ENCODE assay signal across 28 mouse cellular contexts in the genomic region with DNA sequence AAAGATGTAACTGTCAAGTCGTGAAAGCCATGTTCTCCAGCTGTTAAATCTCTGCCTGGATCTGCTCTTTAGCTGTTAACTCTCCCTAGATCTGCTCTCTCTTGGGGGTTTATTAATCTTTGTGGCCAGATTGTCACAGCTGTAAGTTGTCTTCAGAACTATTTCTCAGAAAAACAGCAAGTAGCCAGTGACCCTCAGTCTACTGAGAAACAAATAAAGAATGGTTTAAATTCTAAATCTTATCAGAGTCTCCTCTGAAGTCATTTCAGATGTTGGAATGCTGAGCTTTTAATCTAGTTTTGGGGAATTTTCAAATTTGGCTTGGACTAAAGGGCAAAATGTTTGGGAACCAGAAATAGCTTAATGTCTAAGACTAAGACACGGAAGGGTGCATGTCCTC.
DNase-seq lines count a peak whose midpoint lies in the region; ATAC-seq and TF ChIP-seq lines count a peak whose summit lies in the region.
"Had no signal": no experiment of that assay in that cellular context is flagged by ENCODE, and none has a peak within 500 bp of the region (broad histone marks: within the 10 kb centered on the region; RNA-seq: fewer than 3 reads in every experiment).

No protein-coding gene starts in this region.

- no peak overlapping the region for H3K4me3 ChIP-seq in heart, adult 2 months
- no peak overlapping the region for H3K4me3 ChIP-seq in lung, embryonic 15.5 days
- no peak overlapping the region for H3K4me3 ChIP-seq in lung, adult 2 months (replicated peaks; ENCODE audit: extremely low read depth, low read depth, low read length)
- H3K4me3 ChIP-seq in kidney, postnatal 0 days (replicated peaks; ENCODE audit: low read depth, low read length): no peak overlapping the region
- H3K4me3 ChIP-seq: erythroblast, embryonic 14.5 days; gastrocnemius, adult 2 months; hindbrain, embryonic 12.5 days; intestine, embryonic 15.5 days; liver, embryonic 13.5 days had no signal

- H3K36me3 ChIP-seq in heart, adult 2 months (ENCODE audit: control insufficient read depth, insufficient read depth, low read length): peaks cover 12% of the 10 kb centered on the region
- no peaks in the 10 kb centered on the region for H3K36me3 ChIP-seq in lung, embryonic 15.5 days
- H3K36me3 ChIP-seq in kidney, postnatal 0 days (ENCODE audit: insufficient read depth, low read length): no peaks in the 10 kb centered on the region
- H3K36me3 ChIP-seq: G1E; hindbrain, embryonic 12.5 days; intestine, embryonic 15.5 days; liver, embryonic 13.5 days had no signal

- TF ChIP-seq EP300 in heart, adult 2 months (IDR thresholded peaks at IDR 0.05; ENCODE audit: insufficient read depth, low read depth, low read length): no peak

- DNase-seq in heart, adult 2 months: no peak
- no peak for DNase-seq in heart, postnatal 36 days
- DNase-seq in kidney, adult 9 months: peak; percentile 36
- no peak for DNase-seq in kidney, adult 11 months
- no peak for DNase-seq in lung, adult 2 months
- DNase-seq in kidney, postnatal 0 days (ENCODE audit: low spot score): peak; percentile 92
- DNase-seq: adrenal gland, adult 8-10 months; cerebellum, adult 2 months; cerebellum, postnatal 14 days; gastrocnemius, adult 2 months; gastrocnemius, postnatal 36 days; layer of hippocampus, postnatal 36 days; left cerebral cortex, postnatal 4 days; liver, embryonic 13.5 days; lung, postnatal 14 days; right cerebral cortex, adult 18-20 months; spleen, adult 18-20 months; thymus, adult 2 months; thymus, postnatal 4 days had no signal

- no peak overlapping the region for H3K9ac ChIP-seq in heart, adult 2 months (ENCODE audit: low read depth, low read length)
- no peak overlapping the region for H3K9ac ChIP-seq in lung, embryonic 15.5 days
- H3K9ac ChIP-seq in kidney, postnatal 0 days (ENCODE audit: low read depth, low read length): no peak overlapping the region
- H3K9ac ChIP-seq: hindbrain, embryonic 12.5 days; intestine, embryonic 15.5 days; liver, embryonic 13.5 days had no signal

- peak; percentile 46; the same call in 1 of the 2 replicates for ATAC-seq in lung, embryonic 15.5 days (ENCODE audit: borderline replicate concordance, extremely low read depth, low FRiP score, low TSS enrichment)
- no peak; the same call in 1 of the 2 replicates for ATAC-seq in kidney, postnatal 0 days (replicated peaks; ENCODE audit: low FRiP score, low read depth)
- ATAC-seq: forebrain, embryonic 16.5 days; hindbrain, postnatal 0 days; intestine, embryonic 15.5 days; midbrain, embryonic 16.5 days had no signal

- WGBS in heart, adult 2 months: 47% methylated on average over 2 of the region's 2 CpGs
- WGBS in lung, embryonic 15.5 days: 43% methylated on average over 2 of the region's 2 CpGs
- 57% methylated on average over 2 of the region's 2 CpGs for WGBS in lung, adult 2 months
- WGBS in kidney, postnatal 0 days: 41% methylated on average over 2 of the region's 2 CpGs

- TF ChIP-seq CTCF in heart, adult 2 months (IDR thresholded peaks at IDR 0.05): no peak
- TF ChIP-seq CTCF in lung, adult 2 months (IDR thresholded peaks at IDR 0.05; ENCODE audit: insufficient read depth, low read length): no peak
- TF ChIP-seq CTCF in kidney, postnatal 0 days (IDR thresholded peaks at IDR 0.05; ENCODE audit: low read depth): no peak

- H3K27ac ChIP-seq in heart, adult 2 months: peak overlapping the region; percentile 23
- no peak overlapping the region for H3K27ac ChIP-seq in lung, embryonic 15.5 days
- no peak overlapping the region; the same call in 1 of the 2 replicates for H3K27ac ChIP-seq in kidney, postnatal 0 days
- H3K27ac ChIP-seq: gastrocnemius, adult 2 months; hindbrain, embryonic 12.5 days; hindbrain, postnatal 0 days; intestine, embryonic 15.5 days; liver, embryonic 13.5 days had no signal

- peaks cover 4% of the 10 kb centered on the region; the same call in 1 of the 2 replicates for H3K4me1 ChIP-seq in heart, adult 2 months (ENCODE audit: control insufficient read depth, insufficient read depth, low read length)
- 0 out of 2 replicates have a peak, but pooled peaks cover 3% of the 10 kb centered on the region for H3K4me1 ChIP-seq in lung, embryonic 15.5 days
- 0 out of 2 replicates have a peak, but pooled peaks cover 2% of the 10 kb centered on the region for H3K4me1 ChIP-seq in lung, adult 2 months (ENCODE audit: control insufficient read depth, insufficient read depth, low read length)
- no peaks in the 10 kb centered on the region for H3K4me1 ChIP-seq in kidney, postnatal 0 days (replicated peaks; ENCODE audit: insufficient read depth, low read length)
- H3K4me1 ChIP-seq: hindbrain, embryonic 12.5 days; liver, embryonic 13.5 days had no signal

- H3K27me3 ChIP-seq in heart, adult 2 months (ENCODE audit: control insufficient read depth, insufficient read depth, low read length): no peaks in the 10 kb centered on the region
- no peaks in the 10 kb centered on the region for H3K27me3 ChIP-seq in lung, embryonic 15.5 days
- H3K27me3 ChIP-seq in kidney, postnatal 0 days (ENCODE audit: insufficient read depth, low read length): no peaks in the 10 kb centered on the region
- H3K27me3 ChIP-seq: hindbrain, embryonic 12.5 days; intestine, embryonic 15.5 days; liver, embryonic 13.5 days had no signal

- H3K9me3 ChIP-seq in lung, embryonic 15.5 days: no peaks in the 10 kb centered on the region
- H3K9me3 ChIP-seq in kidney, postnatal 0 days (replicated peaks; ENCODE audit: low read length): no peaks in the 10 kb centered on the region
- H3K9me3 ChIP-seq: hindbrain, embryonic 12.5 days; intestine, embryonic 15.5 days; liver, embryonic 13.5 days had no signal

- 0 out of 2 replicates have a peak, but pooled peaks cover 1% of the 10 kb centered on the region for H3K79me2 ChIP-seq in heart, adult 2 months (replicated peaks; ENCODE audit: control insufficient read depth, insufficient read depth, low read length)

- intact Hi-C loops in heart, adult 2 months (cut with DNase I): no loop called here
- intact Hi-C loops in heart, postnatal 36 days (cut with DNase I): loop anchor here (5.0 kb wide), 1 partner anchor 101 kb away; no protein-coding TSS in a partner anchor

- no peak for TF ChIP-seq POLR2A in heart, adult 2 months (IDR thresholded peaks at IDR 0.05; ENCODE audit: insufficient read depth, low read depth, low read length)
- no peak for TF ChIP-seq POLR2A in lung, adult 2 months (IDR thresholded peaks at IDR 0.05; ENCODE audit: borderline replicate concordance, extremely low read depth, low read depth, low read length)

- H3K4me2 ChIP-seq in lung, embryonic 15.5 days: no peak overlapping the region
- no peak overlapping the region for H3K4me2 ChIP-seq in kidney, postnatal 0 days (ENCODE audit: low read length)
- H3K4me2 ChIP-seq: hindbrain, embryonic 12.5 days; intestine, embryonic 15.5 days; liver, embryonic 13.5 days; midbrain, embryonic 11.5 days had no signal

Comparison
In these comparisons a context has a peak if more than half of its experiments do, and no peak if none do; other contexts are left out.
1. DNase-seq: peak in kidney, adult 9 months (single experiment) and kidney, postnatal 0 days (single experiment); none in heart, adult 2 months (0 of 2), heart, postnatal 36 days (0 of 2), kidney, adult 11 months (single experiment) and lung, adult 2 months (single experiment).